Mouse (Mus musculus): Measurements from ENCODE around the gene Olfr30. TPM values are rescaled to one million over a fixed set of nuclear protein-coding genes. Genes with fewer than 3 reads are reported as not detected.
"Not testable (repeated sequence)": the region's sequence is repeated elsewhere in the genome, so short reads cannot be mapped to it uniquely, and the experiment has no call there.

Olfr30 gene
- not detected in 2 replicates for polyA plus RNA-seq (2012)

DNA sequence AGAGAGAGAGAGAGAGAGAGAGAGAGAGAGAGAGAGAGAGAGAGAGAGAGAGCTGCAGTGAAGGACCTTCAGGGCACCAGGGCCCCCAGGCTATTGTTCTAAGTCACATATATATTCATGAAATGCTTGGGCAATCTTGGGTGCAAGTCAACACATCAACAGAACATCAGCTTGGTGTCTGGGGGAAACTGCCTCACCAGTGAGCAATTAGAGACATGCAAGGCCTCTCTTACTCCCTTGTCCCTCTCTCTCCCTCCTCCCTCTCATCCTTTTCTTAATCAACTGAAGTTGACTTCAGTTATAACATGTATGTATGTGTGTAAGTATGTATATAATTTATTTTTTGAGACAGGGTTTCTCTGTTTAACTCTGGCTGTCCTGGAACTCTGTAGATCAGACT, at the start of gene Olfr30:
TSS of gene Olfr30 (minus strand) at position 101 of the 400 bp plus-strand sequence.
- no peak for TF ChIP-seq TAL1 (IDR thresholded peaks at IDR 0.05; ENCODE audit: low read length)
- no peak for TF ChIP-seq GATA1 (IDR thresholded peaks at IDR 0.05; ENCODE audit: low read length)
- Histone ChIP-seq H3K9me3 (ENCODE audit: control insufficient read depth, low read length) (no peaks in the 10 kb centered on the region), H3K4me1 (ENCODE audit: control insufficient read depth) (no peaks in the 10 kb centered on the region), H3K4me3 (replicated peaks) (no peak within 1 kb of the TSS), H3K27me3 (ENCODE audit: control insufficient read depth) (0 out of 2 replicates have a peak, but pooled peaks cover 3% of the 10 kb centered on the region), H3K36me3 (ENCODE audit: control insufficient read depth) (no peaks in the 10 kb centered on the region)

DNA sequence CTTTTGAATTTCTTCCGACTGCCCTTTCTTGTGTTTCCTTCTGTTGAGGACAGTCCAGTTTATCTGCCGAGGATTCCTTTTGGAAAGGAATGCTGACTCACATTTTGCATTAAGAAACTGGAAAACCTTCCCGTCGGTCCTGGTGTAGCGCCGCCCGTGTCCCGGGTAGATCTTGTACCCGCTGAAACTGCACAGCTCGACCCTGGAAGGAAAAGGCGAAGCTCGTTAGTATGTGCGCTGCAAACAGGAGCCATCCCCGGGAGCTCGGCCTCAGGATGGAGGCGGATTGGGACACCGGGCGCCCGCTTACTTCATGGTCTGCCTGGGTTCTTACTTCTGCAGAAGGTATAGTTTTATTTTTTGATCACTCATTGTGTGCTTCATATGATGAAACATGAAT, 47.0 kb upstream of the Olfr30 start:
- not testable (repeated sequence) for H3K4me1 ChIP-seq (ENCODE audit: control insufficient read depth); H3K27me3 ChIP-seq (ENCODE audit: control insufficient read depth); H3K9me3 ChIP-seq (ENCODE audit: control insufficient read depth, low read length); H3K36me3 ChIP-seq (ENCODE audit: control insufficient read depth); H3K4me3 ChIP-seq (replicated peaks)

DNA sequence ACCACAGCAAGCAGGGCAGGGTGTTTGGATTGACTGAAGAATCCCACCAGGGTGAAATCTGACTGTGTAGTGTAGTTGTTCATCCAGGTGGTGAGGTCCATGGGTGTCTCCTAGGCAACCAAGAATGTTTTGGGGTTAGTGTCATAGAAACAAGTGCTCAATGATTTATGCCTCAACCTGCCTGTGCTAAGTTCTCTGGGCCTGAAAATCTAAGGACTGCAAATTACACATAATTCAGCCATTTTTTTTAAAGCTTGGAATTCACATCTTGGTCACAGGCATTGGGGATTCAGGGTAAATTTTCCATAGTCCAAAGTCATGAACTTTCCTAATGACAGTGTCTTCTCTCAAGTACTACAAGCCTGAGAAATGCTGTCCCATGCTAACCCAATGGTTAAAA, 40.4 kb upstream of the Olfr30 start, which contains the start of gene Olfr331:
TSS of gene Olfr331 (minus strand) at position 101 of the 400 bp plus-strand sequence.
- H3K36me3 ChIP-seq (ENCODE audit: control insufficient read depth); H3K4me3 ChIP-seq (replicated peaks); H3K27me3 ChIP-seq (ENCODE audit: control insufficient read depth); H3K9me3 ChIP-seq (ENCODE audit: control insufficient read depth, low read length); H3K4me1 ChIP-seq (ENCODE audit: control insufficient read depth): not testable (repeated sequence)

DNA sequence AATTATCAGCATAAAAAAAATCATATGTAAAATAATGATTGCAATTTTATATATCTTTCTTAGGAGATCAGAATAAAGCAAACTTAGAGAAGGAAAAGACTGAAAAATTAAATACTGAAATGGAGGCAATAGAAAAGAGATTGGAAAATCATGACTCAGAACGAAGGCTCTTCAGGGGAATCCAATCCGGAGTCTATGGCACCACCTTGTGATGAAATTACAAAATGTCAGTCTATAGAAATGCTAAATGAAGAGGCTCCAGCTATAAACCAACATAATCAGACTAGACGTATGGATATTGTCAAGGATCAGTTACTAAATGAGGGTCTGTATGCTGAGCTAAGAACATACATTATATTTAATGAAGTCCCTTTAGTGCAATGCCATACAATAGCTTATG, 37.2 kb upstream of the Olfr30 start:
- Histone ChIP-seq H3K36me3 (ENCODE audit: control insufficient read depth) (no peaks in the 10 kb centered on the region), H3K27me3 (ENCODE audit: control insufficient read depth) (0 out of 2 replicates have a peak, but pooled peaks cover 3% of the 10 kb centered on the region), H3K4me3 (replicated peaks) (no peak overlapping the region), H3K9me3 (ENCODE audit: control insufficient read depth, low read length) (no peaks in the 10 kb centered on the region), H3K4me1 (ENCODE audit: control insufficient read depth) (no peaks in the 10 kb centered on the region)
- no peak for TF ChIP-seq TAL1 (IDR thresholded peaks at IDR 0.05; ENCODE audit: low read length)
- TF ChIP-seq GATA1 (IDR thresholded peaks at IDR 0.05; ENCODE audit: low read length) = no peak

DNA sequence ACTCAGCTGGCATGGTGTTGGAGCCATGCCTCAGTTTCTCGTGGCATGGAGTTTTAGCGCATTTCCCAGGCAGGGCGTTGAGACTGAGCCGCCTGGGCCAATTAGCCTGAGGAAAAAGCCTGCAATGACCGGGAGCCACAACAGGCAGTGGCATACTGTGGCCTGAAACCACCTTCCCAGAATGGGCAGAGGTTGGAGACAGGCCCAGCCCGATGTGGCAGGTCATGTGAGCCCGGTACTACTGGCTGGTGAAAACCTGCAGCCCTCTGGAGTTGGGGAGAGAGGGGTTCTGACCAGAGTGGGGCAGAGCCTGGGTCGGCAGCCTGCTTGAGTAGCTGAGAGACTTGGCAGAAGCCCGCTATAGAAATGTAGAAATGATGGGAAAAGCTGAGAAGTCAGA, 36.7 kb upstream of the Olfr30 start:
- Histone ChIP-seq H3K36me3 (ENCODE audit: control insufficient read depth) (no peaks in the 10 kb centered on the region), H3K4me3 (replicated peaks) (no peak overlapping the region), H3K4me1 (ENCODE audit: control insufficient read depth) (no peaks in the 10 kb centered on the region), H3K9me3 (ENCODE audit: control insufficient read depth, low read length) (no peaks in the 10 kb centered on the region), H3K27me3 (ENCODE audit: control insufficient read depth) (0 out of 2 replicates have a peak, but pooled peaks cover 3% of the 10 kb centered on the region)
- no peak for TF ChIP-seq GATA1 (IDR thresholded peaks at IDR 0.05; ENCODE audit: low read length)
- TF ChIP-seq TAL1 (IDR thresholded peaks at IDR 0.05; ENCODE audit: low read length) = no peak

DNA sequence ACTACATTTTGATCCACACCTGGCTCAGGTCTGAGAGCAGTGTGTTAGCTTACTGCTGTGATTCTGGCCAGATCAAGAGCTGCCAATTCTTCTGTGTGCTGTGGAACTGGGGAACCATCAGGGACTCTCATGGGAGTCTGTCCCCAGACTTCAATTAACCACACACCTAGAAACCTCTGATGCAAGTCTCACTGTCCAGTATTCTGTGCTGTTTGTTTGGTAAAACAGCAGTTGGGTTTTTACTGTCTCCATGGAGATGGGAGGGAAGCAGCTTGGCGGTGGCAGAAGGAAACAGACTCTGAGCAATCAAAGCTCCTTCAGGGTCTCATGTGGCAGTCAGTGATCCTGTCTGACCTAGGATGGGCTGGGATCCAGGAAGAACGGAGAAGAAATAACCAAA, 30.4 kb upstream of the Olfr30 start, which contains the start of gene Olfr332:
TSS of gene Olfr332 (minus strand) at position 101 of the 400 bp plus-strand sequence.
- Histone ChIP-seq H3K9me3 (ENCODE audit: control insufficient read depth, low read length) (no peaks in the 10 kb centered on the region), H3K27me3 (ENCODE audit: control insufficient read depth) (no peaks in the 10 kb centered on the region), H3K4me1 (ENCODE audit: control insufficient read depth) (no peaks in the 10 kb centered on the region), H3K36me3 (ENCODE audit: control insufficient read depth) (no peaks in the 10 kb centered on the region), H3K4me3 (replicated peaks) (no peak within 1 kb of the TSS)
- no peak for TF ChIP-seq GATA1 (IDR thresholded peaks at IDR 0.05; ENCODE audit: low read length)
- no peak for TF ChIP-seq TAL1 (IDR thresholded peaks at IDR 0.05; ENCODE audit: low read length)

DNA sequence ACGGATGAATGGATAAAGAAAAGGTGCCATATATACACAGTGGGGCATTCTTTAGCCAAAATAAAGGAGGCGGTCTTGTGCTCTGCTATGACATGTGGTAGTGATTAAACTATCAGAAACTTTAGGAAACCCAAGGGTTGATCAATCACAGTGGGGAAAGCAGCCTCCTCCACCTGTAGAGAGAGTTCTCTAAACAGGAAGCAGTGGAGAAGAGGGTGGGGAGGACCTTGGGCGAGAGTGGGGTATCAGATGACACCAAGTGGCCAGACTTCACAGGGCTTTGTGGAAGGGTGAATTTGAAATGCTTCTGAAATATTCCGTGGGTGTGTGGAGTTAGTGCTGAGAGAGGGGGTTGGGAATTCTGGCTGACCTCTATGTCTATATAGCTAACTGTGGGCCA, 8.5 kb downstream of the Olfr30 start:
- no peaks in the 10 kb centered on the region for H3K4me1 ChIP-seq (ENCODE audit: control insufficient read depth)
- H3K27me3 ChIP-seq (ENCODE audit: control insufficient read depth) = no peaks in the 10 kb centered on the region
- H3K9me3 ChIP-seq (ENCODE audit: control insufficient read depth, low read length) = no peaks in the 10 kb centered on the region
- TF ChIP-seq GATA1 (IDR thresholded peaks at IDR 0.05; ENCODE audit: low read length) = no peak
- H3K4me3 ChIP-seq (replicated peaks) = no peak overlapping the region
- H3K36me3 ChIP-seq (ENCODE audit: control insufficient read depth) = no peaks in the 10 kb centered on the region

DNA sequence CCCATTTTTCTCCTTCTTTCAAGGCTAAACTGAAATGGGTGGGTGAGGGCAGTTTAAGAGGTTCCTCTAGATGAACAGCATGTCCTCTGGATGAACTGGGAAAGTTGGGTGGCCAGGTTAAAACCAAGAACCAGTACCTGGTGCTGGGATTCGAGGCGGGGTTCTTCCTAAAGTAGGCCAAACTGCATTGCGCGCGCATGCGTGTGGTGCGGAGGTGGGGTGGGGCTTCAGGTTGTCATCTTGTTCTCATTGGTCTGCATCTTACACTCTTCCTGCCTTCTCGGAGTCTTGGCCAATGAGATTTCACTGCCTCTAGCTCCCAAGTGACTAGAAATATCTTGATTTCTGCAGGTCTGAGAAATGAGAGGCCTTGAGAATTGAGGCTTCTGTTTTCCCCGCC, 9.3 kb downstream of the Olfr30 start, which contains the start of gene Lypd9:
TSS of gene Lypd9 (minus strand) at position 165 of the 400 bp plus-strand sequence.
- Histone ChIP-seq H3K4me3 (replicated peaks) (no peak within 1 kb of the TSS), H3K4me1 (ENCODE audit: control insufficient read depth) (no peaks in the 10 kb centered on the region), H3K9me3 (ENCODE audit: control insufficient read depth, low read length) (no peaks in the 10 kb centered on the region), H3K36me3 (ENCODE audit: control insufficient read depth) (no peaks in the 10 kb centered on the region), H3K27me3 (ENCODE audit: control insufficient read depth) (no peaks in the 10 kb centered on the region)
- TF ChIP-seq GATA1 (IDR thresholded peaks at IDR 0.05; ENCODE audit: low read length) (no peak), TAL1 (IDR thresholded peaks at IDR 0.05; ENCODE audit: low read length) (no peak)

DNA sequence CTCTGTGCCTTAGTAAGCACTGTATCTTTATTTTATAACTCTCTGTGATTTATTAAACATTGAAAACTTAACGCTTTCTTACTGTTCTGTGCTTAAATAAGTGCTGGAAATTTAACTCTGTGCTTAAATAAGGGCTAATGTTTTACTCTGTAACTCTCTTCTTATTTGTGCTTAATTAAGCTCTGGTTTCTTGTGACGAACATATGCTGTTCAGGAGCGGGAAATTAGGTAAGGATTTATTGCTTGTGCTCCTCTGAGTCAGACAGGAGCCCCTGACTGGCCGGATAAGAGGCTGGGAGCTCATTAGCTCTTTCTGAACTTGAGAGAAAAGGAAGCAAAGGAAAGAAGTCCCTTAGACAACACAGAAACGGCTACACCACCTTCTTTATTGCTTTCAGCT, 24.2 kb downstream of the Olfr30 start:
- no peak overlapping the region for H3K4me3 ChIP-seq (replicated peaks)
- TF ChIP-seq TAL1 (IDR thresholded peaks at IDR 0.05; ENCODE audit: low read length) = no peak
- TF ChIP-seq GATA1 (IDR thresholded peaks at IDR 0.05; ENCODE audit: low read length) = no peak
- peaks cover 3% of the 10 kb centered on the region; the same call in 1 of the 2 replicates for H3K27me3 ChIP-seq (ENCODE audit: control insufficient read depth)
- no peaks in the 10 kb centered on the region for H3K9me3 ChIP-seq (ENCODE audit: control insufficient read depth, low read length)
- H3K4me1 ChIP-seq (ENCODE audit: control insufficient read depth) = no peaks in the 10 kb centered on the region
- no peaks in the 10 kb centered on the region for H3K36me3 ChIP-seq (ENCODE audit: control insufficient read depth)

DNA sequence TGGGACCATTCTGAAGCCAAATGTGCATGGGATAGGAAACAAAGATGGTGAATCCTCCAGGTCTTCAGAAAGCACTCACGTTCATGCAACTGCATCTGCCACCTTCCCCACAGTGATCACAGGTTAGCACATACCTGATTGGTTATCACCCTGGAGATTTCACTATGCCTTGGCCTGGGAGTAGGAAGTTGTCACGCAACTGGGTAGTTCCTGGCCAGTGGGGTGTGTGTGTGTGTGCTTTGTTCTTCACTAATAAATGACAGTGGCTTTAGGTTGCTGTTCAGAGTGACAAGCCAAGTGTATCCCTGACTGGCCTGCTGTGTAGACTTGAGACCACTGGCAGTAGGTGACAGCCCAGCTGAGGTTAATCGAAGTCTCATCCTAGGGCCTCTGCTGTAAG, 29.8 kb downstream of the Olfr30 start, which contains the start of gene Gm12253:
TSS of gene Gm12253 (plus strand) at position 301 of the 400 bp plus-strand sequence.
- Histone ChIP-seq H3K9me3 (ENCODE audit: control insufficient read depth, low read length) (no peaks in the 10 kb centered on the region), H3K27me3 (ENCODE audit: control insufficient read depth) (peaks cover 2% of the 10 kb centered on the region; the same call in 1 of the 2 replicates), H3K4me1 (ENCODE audit: control insufficient read depth) (no peaks in the 10 kb centered on the region), H3K36me3 (ENCODE audit: control insufficient read depth) (no peaks in the 10 kb centered on the region), H3K4me3 (replicated peaks) (no peak within 1 kb of the TSS)
- no peak for TF ChIP-seq TAL1 (IDR thresholded peaks at IDR 0.05; ENCODE audit: low read length)
- no peak for TF ChIP-seq GATA1 (IDR thresholded peaks at IDR 0.05; ENCODE audit: low read length)
